Mouse (Mus musculus): Measurements from ENCODE around the gene Eps8.

GRCm38 (mm10) chr6:137498781-137499180 is 155.9 kb downstream of the Eps8 start:
- TF ChIP-seq CTCF (IDR thresholded peaks at IDR 0.05; ENCODE audit: low read depth, low read length) (no peak), POLR2A (IDR thresholded peaks at IDR 0.05; ENCODE audit: insufficient read depth, low read length) (no peak)

All from ES-Bruce4 (cell line).